Mouse (Mus musculus) neural tube, embryonic 13.5 days (tissue): Measurements from ENCODE around the gene Strip2. TPM values are rescaled to one million over a fixed set of nuclear protein-coding genes. Genes with fewer than 3 reads are reported as not detected.

ENCODE experiments used
- ATAC-seq: fragments of 200-750 bp; cut with Nextera tagmentation; 2 replicates; pipeline ENCODE4 v1.8.0; 2017; ENCODE audit warnings: low read depth, mild to moderate bottlenecking, moderate TSS enrichment, moderate library complexity
- H3K27ac ChIP-seq: fragments of 300-500 bp; sonication (generic); replicated peaks from 2 replicates; pipeline ENCODE4 v1.5.1; 2015; ENCODE audit warnings: moderate library complexity, mild to moderate bottlenecking, inconsistent platforms
- H3K27me3 ChIP-seq: fragments of 300-500 bp; sonication (generic); 2 replicates; pipeline ENCODE4 v1.6.1; 2015; ENCODE audit warnings: mild to moderate bottlenecking, inconsistent platforms
- H3K36me3 ChIP-seq: fragments of 300-500 bp; sonication (generic); 2 replicates; pipeline ENCODE4 v1.6.1; 2015; ENCODE audit warnings: mild to moderate bottlenecking, inconsistent platforms
- H3K4me1 ChIP-seq: fragments of 300-500 bp; sonication (generic); replicated peaks from 2 replicates; pipeline ENCODE4 v1.6.1; 2015; ENCODE audit warnings: inconsistent platforms
- H3K4me2 ChIP-seq: fragments of 300-500 bp; sonication (generic); 2 replicates; pipeline ENCODE4 v1.6.1; 2015; ENCODE audit warnings: inconsistent platforms, mild to moderate bottlenecking, moderate library complexity
- H3K4me3 ChIP-seq: fragments of 300-500 bp; sonication (generic); 2 replicates; pipeline ENCODE4 v1.5.1; 2015; ENCODE audit warnings: mild to moderate bottlenecking, inconsistent platforms
- H3K9ac ChIP-seq: fragments of 300-500 bp; sonication (generic); 2 replicates; pipeline ENCODE4 v1.6.1; 2015; ENCODE audit warnings: moderate library complexity, mild to moderate bottlenecking, inconsistent platforms
- H3K9me3 ChIP-seq: fragments of 300-500 bp; sonication (generic); 2 replicates; pipeline ENCODE4 v1.6.1; 2016; ENCODE audit warnings: inconsistent platforms
- WGBS: fragments of 180-500 bp; shearing (Covaris S2); methylation state at CpG from one replicate; pipeline ENCODE4 v1.1.7; 2015; 5-methylcytosine and 5-hydroxymethylcytosine counted together
- polyA plus RNA-seq: library from polyadenylated mRNA; unstranded; fragments of >200 nt; fragmentation: Nextera tagmentation; extraction: Ambion mirVana; gene quantifications from 2 replicates; pipeline ENCODE4 v1.2.1, GENCODE M21; 2015

Gene Strip2
- polyA plus RNA-seq, 1 experiment from 2014 or later, result 1.5 TPM

DNA sequence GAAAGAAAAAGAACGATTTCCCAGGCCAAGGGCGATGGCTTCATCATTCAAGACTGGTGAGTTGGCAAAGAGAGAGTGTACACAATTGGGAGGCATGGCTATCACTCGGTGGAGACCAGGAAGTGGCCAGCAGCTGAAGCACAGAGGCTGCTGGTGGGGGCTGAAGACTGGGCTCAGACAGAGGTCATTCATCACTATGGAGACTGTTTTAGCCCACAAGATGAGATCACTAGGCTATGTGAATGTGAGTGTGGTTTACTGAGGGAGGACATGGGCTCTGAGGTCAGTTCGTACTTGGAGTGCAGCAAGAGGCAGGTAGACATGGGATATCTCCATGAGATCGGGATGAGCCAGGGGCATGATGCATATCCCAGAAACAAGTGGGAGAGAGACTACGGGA is 63.6 kb downstream of the Strip2 start:
- Histone ChIP-seq H3K4me3 (no peak overlapping the region), H3K9me3 (no peaks in the 10 kb centered on the region), H3K27ac (no peak overlapping the region), H3K4me1 (peaks cover 8% of the 10 kb centered on the region), H3K4me2 (no peak overlapping the region), H3K9ac (no peak overlapping the region), H3K36me3 (no peaks in the 10 kb centered on the region), H3K27me3 (peaks cover under 1% of the 10 kb centered on the region)
- no peak for ATAC-seq
- WGBS, result 87% methylated on average over 6 of the region's 6 CpGs

DNA sequence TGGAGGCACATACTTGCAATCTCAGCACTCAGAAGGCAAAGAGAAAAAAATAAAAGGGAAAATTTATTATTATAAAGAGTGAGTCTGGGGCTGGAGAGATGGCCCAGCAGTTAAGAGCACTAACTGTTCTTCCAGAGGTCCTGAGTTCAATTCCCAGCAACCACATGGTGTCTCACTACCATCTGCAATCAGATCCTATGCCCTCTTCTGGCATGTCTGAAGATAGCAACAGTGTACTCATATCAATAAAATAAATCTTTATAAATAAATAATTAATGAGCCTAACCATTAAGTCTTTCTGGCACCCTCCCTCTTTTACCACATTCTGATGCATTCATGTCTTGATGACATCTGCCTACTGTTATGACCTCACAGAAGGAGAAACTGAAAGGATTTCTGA is 65.0 kb downstream of the Strip2 start:
- peaks cover 14% of the 10 kb centered on the region for H3K4me1 ChIP-seq
- H3K4me3 ChIP-seq, result no peak overlapping the region
- no peaks in the 10 kb centered on the region for H3K36me3 ChIP-seq
- H3K4me2 ChIP-seq, result no peak overlapping the region
- no peak overlapping the region for H3K9ac ChIP-seq
- no peak for ATAC-seq
- H3K27me3 ChIP-seq, result peaks cover 14% of the 10 kb centered on the region
- H3K27ac ChIP-seq, result no peak overlapping the region
- no peaks in the 10 kb centered on the region for H3K9me3 ChIP-seq

DNA sequence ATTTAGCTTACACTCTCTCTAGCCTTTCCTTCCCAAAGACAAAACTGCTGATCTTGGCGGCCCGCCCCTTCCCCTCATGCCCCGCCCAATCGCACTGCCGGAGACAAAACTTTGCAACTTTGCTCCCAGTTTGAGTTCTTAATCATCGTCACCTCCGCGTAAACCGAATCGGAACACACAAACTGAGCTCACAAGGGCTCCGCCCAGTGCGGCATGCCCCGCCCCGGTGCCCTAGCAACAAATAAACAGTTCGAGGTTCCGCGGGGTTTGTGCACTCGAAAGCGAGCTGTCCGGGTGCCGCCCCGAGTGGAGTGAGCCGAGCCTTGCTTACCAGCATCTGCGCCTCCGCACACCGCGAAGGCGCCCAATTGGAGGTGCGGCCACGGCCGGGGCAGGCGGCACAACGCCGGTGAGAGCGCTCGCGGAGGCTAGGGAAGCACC is 68.3 kb downstream of the Strip2 start:
- Histone ChIP-seq H3K9me3 (no peaks in the 10 kb centered on the region), H3K27ac (no peak overlapping the region), H3K4me3 (peak overlapping the region; percentile 46), H3K36me3 (no peaks in the 10 kb centered on the region), H3K27me3 (peaks cover 17% of the 10 kb centered on the region), H3K9ac (peak overlapping the region; percentile 64), H3K4me1 (peaks cover 14% of the 10 kb centered on the region), H3K4me2 (peak overlapping the region; percentile 88)
- WGBS, result under 1% methylated on average over 37 of the region's 37 CpGs
- peak; percentile 71 for ATAC-seq

DNA sequence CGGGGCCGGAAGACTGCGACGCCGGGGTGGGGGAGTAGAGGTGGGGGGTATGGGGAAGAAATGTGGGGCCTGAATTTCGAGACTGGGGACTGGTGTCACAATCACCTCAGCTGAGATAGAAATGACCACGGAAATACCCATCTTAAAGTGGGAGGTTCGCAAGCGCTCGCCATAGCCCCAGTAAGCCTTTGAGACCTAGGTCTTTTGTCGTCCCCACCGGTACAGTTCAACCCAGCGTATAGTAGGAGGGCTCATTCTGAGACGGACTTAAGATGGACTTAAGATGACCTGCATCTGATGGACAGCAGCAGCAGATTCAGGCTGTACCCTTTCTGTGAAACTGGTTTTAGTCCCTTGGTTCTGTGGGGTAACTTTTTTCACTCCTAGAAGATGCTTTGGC is 68.7 kb downstream of the Strip2 start:
- Histone ChIP-seq H3K4me3 (peak overlapping the region; percentile 46), H3K4me2 (peak overlapping the region; percentile 88), H3K27me3 (peaks cover 17% of the 10 kb centered on the region), H3K9ac (peak overlapping the region; percentile 64), H3K4me1 (peaks cover 14% of the 10 kb centered on the region), H3K9me3 (no peaks in the 10 kb centered on the region), H3K27ac (no peak overlapping the region), H3K36me3 (no peaks in the 10 kb centered on the region)
- 0 out of 2 replicates have a peak, but pooled peaks have one; percentile 52 for ATAC-seq
- under 1% methylated on average over 14 of the region's 14 CpGs for WGBS

DNA sequence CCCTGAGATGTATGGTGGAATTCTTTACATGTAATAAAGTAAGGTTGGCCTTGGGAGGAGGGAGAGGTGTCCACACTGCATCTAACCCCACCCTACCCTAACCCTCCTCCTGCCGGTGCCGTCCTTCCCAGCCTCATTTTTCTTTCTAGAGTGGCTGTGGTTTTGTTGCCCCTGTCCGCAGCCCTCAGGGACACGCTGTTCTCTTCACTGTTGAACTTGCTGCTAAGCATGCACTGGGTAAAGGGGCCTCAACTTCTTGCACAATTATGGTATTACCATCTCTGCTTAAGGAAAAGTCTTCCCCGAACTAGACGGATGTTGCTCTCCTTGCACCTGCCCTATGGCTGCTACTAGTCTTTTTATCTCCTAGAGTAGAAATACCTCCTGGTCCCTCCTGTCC is 69.2 kb downstream of the Strip2 start:
- Histone ChIP-seq H3K4me3 (peak overlapping the region; percentile 46), H3K4me2 (peak overlapping the region; percentile 88), H3K9me3 (no peaks in the 10 kb centered on the region), H3K27ac (no peak overlapping the region), H3K9ac (peak overlapping the region; percentile 64; the same call in 1 of the 2 replicates), H3K4me1 (peaks cover 14% of the 10 kb centered on the region), H3K36me3 (no peaks in the 10 kb centered on the region), H3K27me3 (peaks cover 17% of the 10 kb centered on the region)
- ATAC-seq, result no peak
- 51% methylated on average over 6 of the region's 6 CpGs for WGBS

DNA sequence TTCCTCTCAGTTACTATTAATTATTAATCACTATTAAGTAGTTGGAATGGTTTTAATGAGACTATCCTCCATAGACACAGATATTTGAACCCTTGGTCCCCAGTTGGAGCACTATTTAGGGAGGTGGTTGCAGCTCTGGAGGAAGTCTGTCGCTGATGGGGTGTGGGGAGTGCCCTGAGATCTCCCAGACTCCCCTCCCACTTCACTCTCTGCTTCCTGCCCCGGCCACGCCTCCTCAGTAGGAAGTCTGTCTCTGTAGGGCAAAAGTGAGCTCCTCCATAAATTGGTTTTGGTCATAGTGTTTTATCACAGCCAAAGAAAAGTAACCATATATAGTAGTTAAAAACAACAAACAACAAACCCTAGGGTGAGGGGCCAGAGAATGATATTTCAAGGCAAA is 70.4 kb downstream of the Strip2 start:
- ATAC-seq, result no peak
- Histone ChIP-seq H3K9me3 (no peaks in the 10 kb centered on the region), H3K4me3 (no peak overlapping the region), H3K4me2 (no peak overlapping the region), H3K36me3 (no peaks in the 10 kb centered on the region), H3K27ac (no peak overlapping the region), H3K9ac (no peak overlapping the region), H3K27me3 (peaks cover 17% of the 10 kb centered on the region), H3K4me1 (peaks cover 14% of the 10 kb centered on the region)
- 64% methylated on average over 3 of the region's 3 CpGs for WGBS

DNA sequence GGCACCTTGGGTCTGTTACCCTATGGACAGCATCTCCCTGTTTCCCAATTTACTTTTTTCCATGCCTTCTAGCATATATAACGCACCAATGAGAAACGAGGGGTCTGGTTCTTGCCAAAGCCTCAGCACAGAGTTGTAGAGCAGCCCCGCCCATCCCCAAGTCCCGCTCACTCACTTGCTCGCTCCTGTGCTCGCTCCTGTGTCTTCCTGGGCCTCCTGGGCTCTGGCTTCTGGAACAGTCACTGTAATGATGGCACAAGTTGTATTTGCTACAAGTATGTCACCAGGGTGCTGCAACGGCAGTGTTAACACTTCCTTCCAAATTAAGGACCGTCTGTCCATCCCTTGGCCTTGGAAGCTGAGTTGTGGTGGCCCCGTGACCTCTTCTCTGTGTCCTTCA is 81.3 kb downstream of the Strip2 start:
- no peaks in the 10 kb centered on the region for H3K9me3 ChIP-seq
- ATAC-seq, result no peak

DNA sequence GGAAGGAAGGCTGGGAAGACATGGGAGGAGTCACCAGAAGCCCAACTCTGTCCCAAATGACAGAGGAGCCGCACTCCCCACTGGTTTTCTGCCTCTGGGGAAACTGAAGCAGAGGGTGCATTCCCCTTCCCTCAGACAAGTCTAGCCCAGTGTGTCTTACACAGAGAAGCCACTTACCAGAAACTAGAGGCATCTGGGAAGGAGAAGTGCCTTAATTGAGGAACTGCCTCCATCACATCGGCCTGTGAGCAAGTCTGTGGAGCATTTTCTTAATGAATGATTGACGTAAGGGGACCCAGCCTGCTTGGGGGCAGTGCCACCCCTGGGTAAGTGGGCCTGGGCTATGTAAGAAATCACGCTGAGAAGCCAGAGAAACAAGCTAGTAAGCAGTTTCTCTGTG is 82.0 kb downstream of the Strip2 start:
- Histone ChIP-seq H3K9me3 (no peaks in the 10 kb centered on the region), H3K9ac (no peak overlapping the region), H3K36me3 (no peaks in the 10 kb centered on the region), H3K4me1 (no peaks in the 10 kb centered on the region), H3K4me2 (no peak overlapping the region), H3K27ac (no peak overlapping the region), H3K27me3 (no peaks in the 10 kb centered on the region), H3K4me3 (no peak overlapping the region)
- WGBS, result 70% methylated on average over 4 of the region's 4 CpGs
- ATAC-seq, result no peak

More for the DNA sequence above, 81.3 kb downstream of the Strip2 start:
- Histone ChIP-seq H3K4me2 (no peak overlapping the region), H3K27me3 (no peaks in the 10 kb centered on the region), H3K36me3 (no peaks in the 10 kb centered on the region), H3K9ac (no peak overlapping the region), H3K4me1 (no peaks in the 10 kb centered on the region), H3K4me3 (no peak overlapping the region), H3K27ac (no peak overlapping the region)
- WGBS, result 77% methylated on average over 9 of the region's 9 CpGs

DNA sequence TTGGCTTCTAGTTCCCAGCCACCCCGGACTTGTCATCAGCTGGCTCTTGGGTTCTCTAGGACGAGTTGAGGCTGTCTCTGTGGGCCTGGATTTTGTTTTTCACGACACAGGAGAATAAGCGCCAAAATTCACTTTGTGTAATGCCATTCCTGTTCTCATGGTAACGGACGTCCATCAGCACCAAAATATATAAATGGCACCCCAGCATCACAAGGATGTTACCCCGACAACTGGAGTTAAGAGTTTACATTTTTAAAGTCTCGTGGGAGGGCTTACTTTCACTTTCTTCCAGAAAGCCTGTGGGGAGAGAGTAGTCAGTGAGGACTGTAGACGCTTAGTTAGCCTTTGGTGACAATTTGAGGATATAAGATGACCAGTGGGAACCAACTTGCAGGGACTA is 85.8 kb downstream of the Strip2 start:
- ATAC-seq, result no peak
- Histone ChIP-seq H3K27me3 (no peaks in the 10 kb centered on the region), H3K27ac (no peak overlapping the region), H3K9ac (no peak overlapping the region), H3K36me3 (no peaks in the 10 kb centered on the region), H3K4me2 (no peak overlapping the region), H3K4me3 (no peak overlapping the region), H3K9me3 (no peaks in the 10 kb centered on the region), H3K4me1 (no peaks in the 10 kb centered on the region)
- 82% methylated on average over 9 of the region's 9 CpGs for WGBS

DNA sequence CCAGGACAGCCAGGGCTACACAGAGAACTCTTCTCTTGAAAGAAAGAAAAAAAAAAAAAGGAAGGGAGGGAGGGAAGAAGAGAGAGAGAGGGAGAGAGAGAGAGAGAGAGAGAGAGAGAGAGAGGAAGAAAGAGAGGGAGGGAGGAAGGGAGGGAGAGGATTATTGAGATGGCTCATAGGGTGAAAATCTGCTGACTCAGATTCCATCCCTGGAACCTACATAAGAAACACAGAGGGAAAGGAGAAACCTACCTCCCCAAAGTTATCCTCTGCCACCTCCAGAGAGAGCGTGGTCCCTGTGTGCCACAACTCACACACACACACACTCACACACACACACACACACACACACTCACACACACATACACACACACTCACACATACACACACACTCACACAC is 89.0 kb downstream of the Strip2 start:
- no peak overlapping the region for H3K4me2 ChIP-seq
- no peak overlapping the region for H3K27ac ChIP-seq
- no peak for ATAC-seq
- WGBS, result 100% methylated on average over 1 of the region's 1 CpGs
- no peak overlapping the region for H3K4me3 ChIP-seq
- H3K4me1 ChIP-seq, result no peaks in the 10 kb centered on the region
- H3K9me3 ChIP-seq, result no peaks in the 10 kb centered on the region
- H3K36me3 ChIP-seq, result no peaks in the 10 kb centered on the region
- no peak overlapping the region for H3K9ac ChIP-seq
- H3K27me3 ChIP-seq, result no peaks in the 10 kb centered on the region

DNA sequence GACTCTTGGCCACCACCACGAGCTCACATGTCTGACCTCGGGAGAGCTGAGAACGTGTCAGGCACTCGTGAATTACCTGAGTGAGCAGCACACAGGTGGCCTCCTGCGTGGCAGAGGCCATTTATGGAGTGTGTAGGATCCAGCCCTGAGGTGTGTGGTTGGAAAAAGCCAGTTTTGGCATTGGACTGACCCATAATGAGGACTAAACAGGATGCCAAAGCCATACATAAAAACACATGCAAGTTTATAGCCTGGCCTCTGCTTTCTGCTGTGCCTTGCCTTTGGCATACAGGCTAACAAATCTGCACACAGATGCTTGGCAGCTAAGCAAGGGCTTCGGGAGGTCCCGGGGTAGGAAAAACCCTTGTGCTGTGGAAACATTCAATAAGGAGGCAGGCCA is 92.4 kb downstream of the Strip2 start:
- no peak for ATAC-seq
- WGBS, result 89% methylated on average over 7 of the region's 7 CpGs
- no peaks in the 10 kb centered on the region for H3K27me3 ChIP-seq
- H3K4me1 ChIP-seq, result no peaks in the 10 kb centered on the region
- no peaks in the 10 kb centered on the region for H3K9me3 ChIP-seq
- no peak overlapping the region for H3K9ac ChIP-seq
- H3K36me3 ChIP-seq, result no peaks in the 10 kb centered on the region
- no peak overlapping the region for H3K4me3 ChIP-seq
- H3K27ac ChIP-seq, result no peak overlapping the region
- no peak overlapping the region for H3K4me2 ChIP-seq
